Mouse (Mus musculus) left cerebral cortex, postnatal 14 days (tissue): ENCODE data around the gene Trim47. TPM values are rescaled to one million over a fixed set of nuclear protein-coding genes. Genes with fewer than 3 reads are reported as not detected.

ENCODE experiments used
- total RNA-seq, 2 experiments: library from RNA; stranded (reverse); gene quantifications; 2 replicates each; pipeline ENCODE4 v1.2.3; 2021

Trim47 gene
- total RNA-seq, 2 experiments from 2014 or later: 8.7 to 9.0 TPM

Other genes with a start within 250 kb of the Trim47 start
- under 1 TPM in 1 of 2 experiments, not detected in 1; 0.33 TPM for gene Smim5, start 227.2 kb downstream of the Trim47 start, total RNA-seq
- not detected for gene Smim6, start 215.2 kb downstream of the Trim47 start, total RNA-seq
- 10 to 100 TPM; 43.2 to 50.7 TPM for gene Sap30bp, start 193.9 kb downstream of the Trim47 start, total RNA-seq
- gene Recql5, start 193.7 kb downstream of the Trim47 start, total RNA-seq: 10 to 100 TPM; 19.8 to 22.4 TPM
- 1 to 10 TPM; 3.2 to 4.2 TPM for gene Itgb4, start 152.5 kb downstream of the Trim47 start, total RNA-seq
- 10 to 100 TPM; 18.8 to 19.4 TPM for gene Galk1, start 114.5 kb downstream of the Trim47 start, total RNA-seq
- 100 to 1,000 TPM; 254 to 295 TPM for gene H3f3b, start 99.2 kb downstream of the Trim47 start, total RNA-seq
- 10 to 100 TPM; 23.8 to 25.5 TPM for gene Unk, start 96.9 kb downstream of the Trim47 start, total RNA-seq
- under 1 TPM; 0.46 to 0.55 TPM for gene Unc13d, start 49.2 kb downstream of the Trim47 start, total RNA-seq
- gene Wbp2, start 40.2 kb downstream of the Trim47 start, total RNA-seq: 100 to 1,000 TPM; 278 to 292 TPM
- gene Trim65, start 3.9 kb upstream of the Trim47 start, total RNA-seq: 1 to 10 TPM; 5.4 to 7.0 TPM
- gene Mrpl38, start 11.7 kb upstream of the Trim47 start, total RNA-seq: 10 to 100 TPM; 51.1 to 56.1 TPM
- gene Fbf1, start 41.0 kb upstream of the Trim47 start, total RNA-seq: 10 to 100 TPM; 88.7 to 94.7 TPM
- 10 to 100 TPM; 41.5 to 44.0 TPM for gene Ten1, start 71.6 kb upstream of the Trim47 start, total RNA-seq
- gene Acox1, start 71.8 kb upstream of the Trim47 start, total RNA-seq: 100 to 1,000 TPM; 120 to 121 TPM
- gene Evpl, start 110.9 kb upstream of the Trim47 start, total RNA-seq: under 1 TPM; 0.68 to 0.97 TPM
- gene Srp68, start 147.0 kb upstream of the Trim47 start, total RNA-seq: 10 to 100 TPM; 52.0 to 56.4 TPM
- gene Galr2, start 153.7 kb upstream of the Trim47 start, total RNA-seq: under 1 TPM in 1 of 2 experiments, not detected in 1; 0.18 TPM
- 100 to 1,000 TPM in 1 of 2 experiments, 10 to 100 TPM in 1; 92.7 to 115 TPM for gene Exoc7, start 180.0 kb upstream of the Trim47 start, total RNA-seq
- 1 to 10 TPM; 4.2 to 5.5 TPM for gene Foxj1, start 208.2 kb upstream of the Trim47 start, total RNA-seq